Mouse (Mus musculus) c-Kit-positive CD71-positive TER-119-negative erythroid progenitor cells, embryonic 14.5 days (primary cell): Measurements from ENCODE around the gene Srsf5.

Experiments
- DNase-seq: peaks from one replicate; pipeline ENCODE4 v3.0.0-alpha.2; 2013; ENCODE audit warnings: low read depth

The Srsf5 gene

GRCm38 (mm10) chr12:80997652-80998051 is 52.3 kb downstream of the Srsf5 start:
- DNase-seq, result no peak

GRCm38 (mm10) chr12:80998528-80999221 is 53.4 kb downstream of the Srsf5 start:
- no peak for DNase-seq
